Mouse (Mus musculus): ENCODE results near the gene Epn1.
A peak's percentile ranks its signal among the peaks of the same experiment; 100 is the strongest.

Gene Epn1

DNA sequence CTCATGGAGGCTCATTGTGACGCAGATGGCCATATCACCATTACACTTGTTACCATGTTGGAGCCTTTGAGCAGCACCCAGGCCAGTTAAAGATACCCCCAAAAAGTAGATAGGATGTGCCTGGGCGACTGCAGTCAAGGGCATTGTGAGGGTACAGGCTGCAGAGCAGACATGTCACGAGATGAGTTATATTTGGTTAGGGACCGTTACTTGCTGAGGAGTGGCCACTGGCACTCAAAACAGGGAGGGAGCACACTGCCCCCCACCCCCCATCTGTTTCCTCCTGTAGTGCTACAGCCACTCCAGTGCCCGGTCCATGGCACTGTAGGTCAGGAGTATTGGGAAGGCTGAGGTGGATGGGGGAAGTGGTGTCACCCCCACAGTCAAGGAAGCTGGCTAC is 18.7 kb downstream of the Epn1 start:
- DNase-seq = no peak

DNA sequence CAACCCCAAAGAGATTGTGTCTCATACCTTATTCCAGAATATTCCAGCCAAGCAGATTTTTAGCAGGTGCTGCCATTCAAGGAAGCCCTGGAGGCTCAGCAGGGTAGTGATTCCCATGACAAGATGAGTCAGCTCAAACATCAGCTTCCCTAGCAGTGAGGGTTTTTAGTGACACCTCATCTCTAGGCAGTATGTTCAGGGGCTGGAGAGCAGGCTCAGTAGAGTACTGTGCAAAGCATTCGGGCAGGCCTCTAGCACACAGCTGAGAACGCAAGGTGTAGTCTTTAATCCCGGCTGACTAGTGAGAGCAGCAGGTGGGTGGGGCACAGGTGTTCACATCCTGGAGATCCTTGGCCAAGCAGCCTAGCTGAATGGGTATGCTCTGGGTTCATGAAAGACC is 19.8 kb downstream of the Epn1 start:
- DNase-seq = no peak

DNA sequence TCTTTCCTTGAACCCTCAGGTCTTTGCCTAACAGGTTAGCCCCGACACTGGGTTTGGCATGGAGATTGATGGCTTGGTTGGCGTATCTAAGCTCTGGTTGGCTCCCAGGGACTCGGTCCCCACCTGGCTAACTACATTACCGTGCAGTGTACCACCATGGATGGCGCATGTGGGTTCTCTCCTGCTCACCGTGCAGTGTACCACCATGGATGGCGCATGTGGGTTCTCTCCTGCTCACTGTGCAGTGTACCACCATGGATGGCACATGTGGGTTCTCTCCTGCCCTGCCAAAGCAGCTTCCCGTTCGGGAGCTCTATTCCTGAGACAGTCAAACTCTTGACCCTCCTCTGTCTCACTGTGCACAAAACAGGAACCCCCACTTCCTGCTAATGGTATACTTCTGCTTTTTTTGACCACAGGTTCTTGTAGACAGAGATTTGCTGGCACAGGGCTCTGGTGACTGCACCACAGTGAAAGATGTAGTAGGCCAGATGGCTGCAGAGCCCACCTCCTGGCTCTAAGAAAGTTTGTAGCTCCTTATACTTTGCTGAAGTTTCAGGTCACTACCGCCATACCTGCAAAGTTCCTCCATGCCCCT is 21.1 kb downstream of the Epn1 start:
- no peak for DNase-seq

DNA sequence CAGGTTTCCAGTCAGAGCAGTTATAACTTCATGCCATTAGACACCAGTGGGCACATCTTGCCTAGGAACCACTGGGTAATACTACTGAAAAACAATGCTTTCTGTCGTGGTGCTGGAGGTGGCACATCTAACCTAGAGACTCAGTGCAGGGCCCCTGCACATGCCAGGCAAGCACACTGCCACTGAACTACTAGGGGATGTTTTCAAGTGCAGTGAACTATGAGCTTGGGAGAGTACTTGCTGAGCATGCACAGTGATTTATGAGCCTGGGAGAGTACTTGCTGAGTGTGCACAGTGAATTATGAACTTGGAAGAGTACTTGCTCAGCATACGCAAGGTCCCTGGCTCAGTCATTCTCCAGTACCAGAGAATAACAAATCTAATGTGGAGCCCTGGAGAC is 22.5 kb downstream of the Epn1 start:
- DNase-seq = no peak

DNA sequence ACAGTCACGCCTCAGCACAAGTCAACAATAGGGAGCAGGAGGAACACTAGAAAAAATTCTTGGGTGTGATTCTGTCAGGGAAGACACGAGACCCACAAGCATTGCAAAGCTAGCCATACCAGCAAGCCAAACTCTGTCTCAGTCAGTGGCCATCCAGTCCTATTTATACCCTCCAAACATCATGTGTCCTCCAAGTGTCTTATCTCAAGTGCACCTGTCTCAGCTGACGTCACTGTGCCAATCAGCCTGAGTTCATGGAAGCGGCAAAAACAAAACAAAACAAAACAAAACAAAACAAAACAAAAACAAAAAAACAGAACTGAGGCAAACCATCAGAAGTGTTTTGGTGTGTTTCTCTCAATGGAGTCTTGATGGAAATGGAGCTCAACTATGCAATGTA is 28.2 kb downstream of the Epn1 start:
- DNase-seq = no peak

DNA sequence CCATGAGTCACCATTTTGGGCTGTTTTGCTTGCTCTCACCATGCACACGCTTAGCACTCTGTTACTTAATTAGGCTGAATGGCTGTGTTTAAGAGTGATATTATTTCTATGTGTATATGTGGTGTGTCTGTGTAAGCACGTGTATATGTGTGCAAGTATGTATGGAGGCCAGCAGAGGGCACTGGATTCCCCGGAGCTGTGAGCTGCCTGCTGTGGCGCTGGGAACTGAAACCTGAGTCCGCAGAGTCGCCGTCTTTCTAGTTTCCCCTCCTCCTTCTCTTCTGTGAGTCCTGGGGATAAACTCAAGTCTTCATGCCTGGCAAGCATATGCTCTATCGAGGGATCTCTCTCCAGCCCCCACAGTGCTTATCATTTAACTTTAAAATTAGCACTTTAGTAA is 29.3 kb downstream of the Epn1 start:
- DNase-seq = no peak

DNA sequence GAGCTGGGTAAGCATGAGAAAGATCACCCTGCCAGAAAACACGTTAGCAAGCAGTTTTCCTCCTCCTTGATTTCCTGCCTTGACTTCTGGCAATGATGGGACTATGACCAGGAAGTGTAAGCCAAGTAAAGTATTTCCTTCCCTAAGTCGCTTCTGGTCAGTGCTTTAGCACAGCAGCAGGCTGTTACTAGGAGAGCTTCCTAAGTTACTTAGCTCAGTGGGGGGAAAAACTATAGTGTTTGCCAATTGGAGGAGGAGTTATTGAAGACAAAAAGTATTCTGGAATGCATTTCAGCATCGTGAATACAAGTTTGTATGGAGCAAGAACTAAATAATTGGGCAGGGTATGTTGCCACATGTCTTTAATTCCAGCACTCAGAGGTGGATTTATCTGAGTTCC is 32.7 kb downstream of the Epn1 start:
- DNase-seq = no peak

DNA sequence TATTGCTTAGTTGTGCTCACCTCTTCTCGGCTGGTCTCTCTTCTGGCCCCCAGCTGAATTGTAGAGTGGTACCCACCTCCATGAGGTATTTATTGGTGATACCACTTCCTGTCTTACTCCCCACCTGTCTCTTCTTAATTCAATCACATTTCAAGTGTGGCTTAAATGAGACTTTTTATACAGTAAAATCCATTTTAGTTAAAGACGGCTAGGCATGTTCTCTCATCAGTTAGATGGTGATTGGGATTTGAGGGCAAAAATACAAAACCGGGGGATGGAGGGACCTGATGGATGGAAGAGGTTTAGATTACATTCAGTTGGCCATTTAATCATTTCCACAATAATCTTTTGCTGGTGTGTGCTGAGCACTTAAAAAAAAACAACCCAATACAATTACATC is 36.8 kb downstream of the Epn1 start, which contains the start of gene Rfpl4:
Rfpl4 (minus strand) TSS at position 101 of the 400 bp plus-strand sequence.
- no peak for DNase-seq

DNA sequence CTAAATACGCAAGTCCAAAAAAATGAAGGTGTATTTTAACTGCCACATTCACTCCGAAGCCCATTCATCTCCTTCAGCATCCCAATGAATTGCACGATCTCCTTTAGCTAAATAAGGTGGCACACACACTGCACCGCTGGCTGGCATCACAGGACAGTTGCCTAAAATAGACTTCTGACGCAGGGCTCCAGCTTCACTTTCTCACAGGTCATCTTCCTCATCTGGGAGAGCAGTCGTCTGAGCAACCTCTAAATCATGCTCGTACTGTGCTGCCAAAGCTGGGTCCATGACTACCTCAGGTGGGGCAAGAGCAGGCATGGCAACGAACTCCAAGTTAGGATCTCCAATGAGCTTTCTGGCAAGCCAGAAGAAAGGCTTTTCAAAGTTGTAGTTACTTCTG is 45.0 kb downstream of the Epn1 start:
- DNase-seq = no peak

DNA sequence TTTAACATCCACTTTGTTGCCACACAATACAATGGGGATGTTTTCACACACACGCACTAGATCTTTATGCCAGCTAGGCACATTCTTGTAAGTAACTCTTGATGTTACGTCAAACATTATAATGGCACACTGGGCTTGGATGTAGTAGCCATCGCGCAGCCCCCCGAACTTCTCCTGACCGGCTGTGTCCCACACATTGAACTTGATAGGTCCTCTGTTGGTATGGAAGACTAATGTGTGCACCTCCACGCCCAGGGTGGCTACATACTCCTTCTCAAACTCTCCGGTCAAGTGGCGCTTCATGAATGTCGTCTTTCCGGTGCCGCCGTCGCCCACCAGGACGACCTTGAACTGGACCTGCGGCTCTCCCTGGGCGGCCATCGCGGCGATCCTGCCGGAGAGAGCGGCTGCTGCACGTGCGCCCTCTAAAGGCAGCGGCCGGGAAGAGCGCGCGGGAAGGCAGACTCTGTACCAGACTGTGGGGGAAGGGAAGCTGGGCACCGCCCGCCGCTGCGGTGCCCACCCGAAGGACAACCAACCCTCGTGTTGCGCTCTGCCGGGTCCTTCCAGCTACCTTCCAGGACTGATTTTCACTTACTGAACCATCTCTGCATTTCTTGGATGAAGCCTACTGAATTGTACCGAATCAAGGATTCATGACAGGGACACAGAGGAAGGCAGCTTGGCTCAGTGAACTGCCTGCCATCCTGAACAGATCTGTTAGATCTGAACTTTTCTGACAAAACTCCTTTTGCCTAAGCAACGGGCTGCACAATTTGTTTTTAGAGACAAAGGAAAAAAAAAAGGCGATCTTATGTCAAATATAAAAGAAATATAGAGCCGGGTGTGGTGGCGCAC is 45.7 kb downstream of the Epn1 start, which contains the start of gene Rasl2-9:
Rasl2-9 (minus strand) TSS at position 402 of the 858 bp plus-strand sequence.
- peak; percentile 76 for DNase-seq
